Mouse (Mus musculus) brain, embryonic 14.5 days (tissue): ENCODE measurements around the gene Sox13.

ENCODE experiments used
- CTCF ChIP-seq: fragments of 200-500 bp; IDR thresholded peaks from 2 replicates; pipeline ENCODE4 v1.5.1; 2012; ENCODE audit warnings: inconsistent platforms, mild to moderate bottlenecking, moderate library complexity, borderline replicate concordance; ENCODE audit not compliant: insufficient read depth, insufficient read length; ENCODE audit errors: extremely low read depth
- POLR2A ChIP-seq: fragments of 200-500 bp; IDR thresholded peaks from 2 replicates; pipeline ENCODE4 v1.6.1; 2012; ENCODE audit warnings: mild to moderate bottlenecking, inconsistent platforms, borderline replicate concordance; ENCODE audit not compliant: poor library complexity, insufficient read depth, insufficient read length, severe bottlenecking; ENCODE audit errors: extremely low read depth

DNA sequence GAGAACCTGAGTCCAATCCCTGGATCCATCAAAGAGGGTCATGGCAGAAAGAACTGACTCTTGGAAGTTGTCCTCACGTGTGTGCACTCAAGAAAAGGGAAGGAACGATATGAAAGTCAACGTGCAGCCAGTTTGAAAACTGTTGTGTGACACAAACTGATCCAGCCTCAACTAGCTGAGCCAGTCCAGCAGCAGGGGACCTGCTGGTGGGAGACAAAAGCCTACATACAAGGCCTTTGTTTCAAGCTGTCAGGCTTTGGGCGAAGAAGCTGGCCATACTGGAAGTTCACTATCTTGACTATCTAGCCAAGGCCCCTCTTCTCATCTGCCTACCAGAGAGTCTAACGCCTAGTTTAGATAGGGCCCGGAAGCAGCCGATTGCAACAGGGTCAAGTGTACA, 7.7 kb downstream of the Sox13 start:
- TF ChIP-seq CTCF (no peak), POLR2A (no peak)
